Mouse (Mus musculus) frontal cortex, postnatal 14 days (tissue): Measurements from ENCODE around the gene Arid1b.

Source experiments
- DNase-seq, 2 experiments: peaks; one replicate each; pipeline ENCODE4 v3.0.0; 2022; ENCODE audit warnings: low spot score in 2 of 2

The Arid1b gene

DNA sequence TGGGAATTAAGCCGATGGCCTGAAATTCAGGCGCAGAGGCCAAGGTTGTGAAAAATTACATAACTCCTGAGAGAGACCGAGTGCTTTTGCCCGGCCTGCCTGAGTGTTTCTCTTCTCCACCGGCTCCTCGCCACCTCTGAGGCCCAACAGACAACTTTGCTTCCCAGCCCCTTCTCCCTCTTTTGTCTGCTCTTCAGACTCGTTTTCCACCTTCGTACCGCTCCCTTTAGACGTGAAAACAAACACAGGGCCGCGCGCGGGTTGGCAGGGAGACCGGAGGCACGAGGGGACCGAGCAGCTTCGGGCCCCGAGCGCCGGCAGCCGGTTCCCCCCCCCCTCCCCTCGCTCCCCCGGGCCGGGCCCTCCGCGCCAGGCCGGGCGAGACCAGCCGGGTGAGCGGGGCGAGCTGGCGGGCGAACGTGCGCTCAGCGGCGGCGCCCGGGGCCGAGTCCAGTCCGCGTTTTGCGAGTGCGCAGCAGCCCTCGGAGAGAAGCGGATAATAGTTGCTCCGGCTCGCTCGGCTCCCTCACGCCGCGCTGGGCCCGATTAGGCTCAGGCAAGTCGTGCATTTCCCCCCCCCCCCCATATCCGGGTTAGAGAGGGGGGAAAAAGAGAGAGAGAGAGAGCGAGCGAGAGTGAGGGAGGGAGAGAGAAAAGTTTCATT, at the start of gene Arid1b:
Gene Arid1b, plus strand, starts transcription at position 493 of the 664 bp plus-strand sequence.
- DNase-seq, result peak; percentile 59 to 66

DNA sequence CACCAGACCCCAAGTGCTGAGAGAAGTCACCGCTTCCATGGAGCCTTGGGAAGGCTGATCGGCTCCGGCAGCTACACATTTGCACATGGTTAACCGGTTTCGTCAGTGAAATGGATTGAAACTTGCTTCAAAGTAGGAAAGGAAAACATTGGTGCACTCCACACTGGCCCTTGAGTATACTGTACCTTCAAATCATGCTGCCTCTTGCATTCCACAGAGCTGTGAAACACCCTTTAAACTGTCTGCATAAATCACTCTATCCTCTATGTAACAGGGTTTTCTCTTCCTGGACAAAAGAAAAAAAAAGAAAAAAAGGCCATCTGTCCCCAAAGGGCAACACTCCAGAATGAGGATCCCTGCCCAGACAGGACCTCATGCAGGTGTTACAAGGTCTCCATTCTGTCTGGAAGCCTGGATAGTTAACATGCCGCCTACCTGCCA, 48.8 kb upstream of the Arid1b start:
- no peak for DNase-seq

DNA sequence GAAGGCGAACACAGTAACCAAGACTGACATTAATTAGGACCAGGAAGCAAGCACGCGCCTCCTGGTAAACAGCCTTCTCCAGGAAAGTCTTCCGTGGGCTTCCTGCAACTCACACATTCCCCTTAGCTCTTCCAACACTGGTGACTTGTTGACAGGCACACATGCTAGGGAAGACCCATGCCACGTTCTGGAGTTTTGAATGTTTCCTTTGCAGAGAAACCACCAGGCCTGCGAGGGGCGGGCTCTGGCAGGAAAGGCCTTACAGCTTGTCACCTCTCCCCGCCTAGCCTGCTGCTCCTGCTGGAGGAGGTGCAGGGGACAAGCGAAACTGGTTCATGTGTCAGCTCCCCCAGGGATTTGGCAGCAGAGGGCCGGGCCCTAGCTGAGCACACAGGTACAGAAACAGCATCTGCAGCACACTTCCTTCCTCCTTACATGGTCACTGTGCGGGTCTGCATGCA, 48.2 kb upstream of the Arid1b start:
- peak in 1 of 2 experiments; percentile 7 for DNase-seq

DNA sequence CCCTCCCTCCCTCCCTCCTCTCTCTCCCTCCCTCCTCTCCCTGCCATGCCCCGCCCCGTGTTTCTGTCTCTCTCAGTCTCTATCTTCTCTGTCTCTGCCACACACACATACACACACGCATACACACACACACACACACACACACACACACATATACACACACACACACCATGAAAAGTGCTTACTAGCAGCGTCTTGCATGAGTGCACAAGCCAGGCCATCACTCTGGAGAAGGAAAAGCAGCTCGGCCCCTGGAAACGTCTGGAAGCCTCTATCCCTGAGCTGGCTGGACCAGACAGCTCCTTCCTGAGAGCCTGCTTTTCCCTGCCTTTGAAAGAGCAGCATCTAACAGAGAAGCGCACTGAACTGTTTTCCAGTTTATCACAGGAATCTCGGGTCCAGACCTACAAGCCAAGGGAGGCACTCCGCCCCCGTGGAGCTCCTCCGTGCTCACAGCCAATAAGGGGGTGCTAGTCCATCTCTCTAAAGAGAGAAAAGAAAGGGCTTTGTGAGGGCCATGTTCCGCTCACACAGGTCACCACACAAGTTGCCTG, 47.6 kb upstream of the Arid1b start:
- DNase-seq, result no peak

DNA sequence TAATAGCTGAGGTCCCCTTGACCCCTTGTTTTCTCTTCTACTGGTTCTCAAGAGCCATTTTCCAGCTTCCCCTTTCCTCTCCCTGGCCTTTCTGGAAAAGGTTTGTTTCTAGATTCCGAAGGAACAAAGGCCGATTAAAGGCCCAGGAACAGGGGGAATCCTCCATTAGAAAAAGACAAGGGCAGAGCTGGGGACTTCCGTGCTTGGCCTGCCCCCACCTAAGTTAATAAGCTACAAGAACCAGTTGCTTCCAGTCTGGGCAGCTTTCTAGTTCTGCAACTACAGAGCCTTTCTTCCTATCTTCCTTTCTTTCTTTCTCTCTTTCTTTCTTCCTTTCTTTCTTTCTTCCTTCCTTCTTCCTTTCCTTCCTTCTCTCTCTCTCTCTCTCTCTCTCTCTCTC, 47.1 kb upstream of the Arid1b start:
- DNase-seq, result no peak

DNA sequence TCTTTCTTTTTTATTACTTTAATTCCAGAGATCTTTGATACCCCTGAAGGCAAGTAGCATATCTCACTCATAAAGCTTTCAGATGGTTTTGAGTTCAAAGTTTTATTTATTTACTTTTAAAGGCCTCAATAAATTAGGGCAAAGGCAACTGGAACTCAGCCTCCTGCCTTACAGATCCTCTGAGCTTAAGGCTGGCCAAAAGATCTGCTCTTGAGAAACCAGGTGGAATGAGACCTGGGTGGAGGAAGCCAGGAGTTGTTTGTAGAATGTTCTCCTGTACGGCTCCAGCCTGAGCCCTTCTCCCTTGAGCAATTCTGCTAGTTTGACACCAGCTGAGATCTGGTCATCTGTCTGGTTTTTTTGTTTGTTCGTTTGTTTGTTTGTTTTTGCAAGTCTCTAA, 46.7 kb upstream of the Arid1b start:
- no peak for DNase-seq

DNA sequence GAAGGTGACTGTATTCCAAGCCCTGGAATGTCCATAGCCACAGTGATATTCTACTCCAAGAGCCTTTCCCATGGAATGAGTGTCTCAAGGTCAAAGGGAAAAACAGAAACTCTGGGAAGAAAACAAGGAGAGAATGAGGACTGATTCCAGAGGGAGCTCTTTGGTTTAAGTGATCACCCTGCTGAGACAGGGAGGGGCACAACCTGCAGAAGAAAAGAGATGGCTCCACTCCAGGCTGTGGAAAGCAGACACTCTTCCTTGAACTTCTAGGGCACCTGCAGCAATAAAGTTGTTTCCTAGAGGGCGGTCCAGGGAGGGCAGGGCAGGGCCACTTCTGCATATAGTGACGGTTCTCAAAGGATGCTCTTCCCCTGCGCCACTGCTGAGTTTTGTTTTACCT, 45.6 kb upstream of the Arid1b start:
- DNase-seq, result no peak

DNA sequence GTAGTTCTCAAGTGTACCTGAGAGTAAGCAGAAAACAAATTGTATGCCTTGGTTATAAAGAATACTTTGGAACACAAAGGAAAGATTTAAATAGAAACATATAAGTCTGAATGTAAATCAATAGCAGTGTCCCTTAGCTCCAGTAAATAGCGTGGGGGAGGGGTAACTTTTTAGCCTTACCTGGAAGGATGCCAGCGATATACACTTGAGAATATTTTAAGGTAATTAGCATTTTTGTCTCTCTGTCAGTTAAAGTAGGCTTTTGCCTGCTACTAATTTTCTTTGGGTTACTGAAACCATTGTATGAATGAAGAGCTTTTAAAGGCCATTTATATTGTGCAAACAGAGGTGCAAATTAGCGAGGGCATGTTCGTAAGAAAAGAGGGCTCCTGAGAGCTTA, 39.7 kb upstream of the Arid1b start:
- DNase-seq, result no peak

DNA sequence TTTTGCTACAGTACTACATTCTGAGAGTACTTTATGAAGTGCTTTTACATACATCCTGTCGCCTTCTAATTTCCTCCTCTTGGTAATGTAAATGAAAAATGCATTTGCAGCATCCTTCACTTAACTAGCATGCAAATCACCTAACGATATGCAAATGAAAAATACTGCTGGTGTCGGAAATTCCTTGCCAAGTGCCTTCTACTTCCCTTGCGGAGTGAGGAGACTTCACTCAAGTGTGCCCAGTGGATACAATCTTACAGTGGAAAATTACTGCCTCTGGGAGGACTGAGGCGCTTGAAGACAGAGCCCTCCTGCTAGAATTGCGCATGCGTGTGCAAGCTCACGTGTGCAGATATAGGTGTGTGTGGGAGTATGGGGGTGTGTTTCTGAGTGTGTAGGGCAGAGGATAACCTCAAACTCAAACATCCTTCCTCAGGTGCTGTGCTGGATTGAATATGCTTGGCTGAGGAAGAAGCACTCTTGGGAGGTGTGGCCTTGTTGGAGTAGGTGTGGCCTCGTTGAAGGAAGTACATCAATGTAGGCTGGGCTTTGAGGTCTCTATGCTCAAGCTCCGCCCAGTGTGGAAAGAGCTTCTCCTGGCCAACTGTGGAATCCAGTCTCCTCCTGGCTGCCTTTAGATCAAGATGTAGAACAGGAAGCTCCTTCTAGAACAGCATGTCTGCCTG, 29.8 kb upstream of the Arid1b start:
- DNase-seq, result no peak

DNA sequence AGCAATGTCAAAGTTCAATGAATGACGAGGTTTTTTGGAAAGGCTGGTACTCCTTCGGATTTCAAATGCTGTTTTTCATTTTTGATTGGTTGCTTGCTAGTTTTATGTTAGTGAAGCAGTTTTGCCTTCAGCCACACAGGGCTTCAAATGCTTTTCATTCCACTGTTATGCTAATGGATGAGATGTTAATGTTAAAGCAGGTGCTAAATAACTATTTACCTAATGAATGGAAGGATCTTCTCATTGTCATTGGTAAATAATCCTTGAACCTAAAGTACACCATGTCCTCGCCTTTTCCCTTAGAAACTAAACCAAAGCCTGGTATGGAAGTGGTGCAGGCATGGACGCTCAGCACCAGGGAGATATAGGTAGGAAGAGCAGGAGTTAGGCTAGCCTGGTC, 26.9 kb upstream of the Arid1b start:
- no peak for DNase-seq

DNA sequence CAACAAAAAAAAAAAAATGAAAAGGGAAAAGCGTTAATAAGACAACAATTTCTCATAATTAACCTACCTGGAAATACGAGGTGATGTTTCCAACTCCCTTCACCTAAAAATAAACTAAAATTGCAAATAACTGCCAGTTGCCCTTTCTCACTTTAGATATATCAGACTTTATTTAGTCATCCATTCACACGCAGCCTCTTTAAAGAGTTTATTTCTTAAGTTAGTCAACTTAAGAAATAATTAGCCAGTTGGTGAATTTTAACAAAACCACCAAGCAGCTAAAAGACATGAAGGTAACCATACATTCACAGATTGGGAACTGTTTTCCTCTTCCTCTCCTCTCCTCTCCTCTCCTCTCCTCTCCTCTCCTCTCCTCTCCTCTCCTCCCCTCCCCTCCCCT, 26.1 kb upstream of the Arid1b start:
- DNase-seq, result no peak

DNA sequence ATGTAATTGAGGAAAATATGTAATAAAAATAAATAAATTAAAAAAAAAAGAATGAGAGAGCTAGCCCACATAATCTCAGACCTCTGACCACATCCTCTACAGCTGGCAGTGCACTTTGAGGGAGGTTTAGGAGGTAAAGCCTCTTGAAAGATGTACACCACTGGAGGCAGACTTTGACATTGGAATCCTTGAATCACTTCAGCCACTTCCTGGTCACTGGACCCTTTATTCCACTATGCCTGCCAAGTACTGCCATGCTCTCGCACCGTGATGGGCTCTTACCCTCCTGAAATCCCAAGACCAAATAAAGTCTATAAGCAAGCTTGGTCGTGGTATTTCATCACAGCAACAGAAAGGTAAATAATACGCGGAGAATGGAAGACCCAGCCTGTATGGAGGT, 25.3 kb upstream of the Arid1b start:
- no peak for DNase-seq

DNA sequence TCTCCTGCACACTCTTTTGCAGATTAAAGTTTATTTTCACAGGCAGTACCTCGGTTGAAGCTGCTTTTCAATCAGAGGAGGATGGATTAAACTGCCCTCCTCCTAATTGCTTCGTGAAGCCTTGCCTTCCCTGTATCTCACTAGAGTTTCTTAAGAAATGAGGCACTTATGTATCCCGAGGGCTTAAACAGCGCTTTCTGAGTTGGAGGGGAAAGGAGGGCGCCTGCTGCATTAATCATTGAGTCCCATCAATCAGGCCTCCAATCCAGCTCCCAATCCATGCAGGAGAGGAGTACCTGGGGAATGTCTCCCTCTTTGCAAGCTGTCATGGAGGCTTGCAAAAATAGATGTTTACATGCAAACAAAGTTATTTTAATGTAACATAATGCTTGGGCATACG, 21.9 kb upstream of the Arid1b start:
- no peak for DNase-seq

DNA sequence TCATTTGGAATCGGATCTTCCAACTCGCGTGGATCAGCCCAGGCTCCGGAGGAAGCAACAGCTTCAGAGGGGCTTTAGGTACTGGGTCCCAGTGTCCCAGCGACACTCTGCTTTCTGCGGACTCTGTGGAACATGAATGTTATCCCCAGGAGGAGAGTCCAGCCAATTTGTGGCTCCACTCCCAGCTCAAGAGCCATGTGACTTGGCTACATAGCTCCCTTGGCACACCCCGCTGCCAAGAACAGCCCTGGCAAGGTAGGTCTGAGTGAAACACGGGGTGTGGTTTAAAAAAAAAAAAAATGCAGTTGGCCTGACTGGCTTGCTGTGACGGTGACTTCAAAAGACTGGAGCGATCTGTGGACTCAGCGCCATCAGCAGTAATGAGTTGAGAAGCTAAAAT, 19.4 kb upstream of the Arid1b start:
- DNase-seq, result no peak

DNA sequence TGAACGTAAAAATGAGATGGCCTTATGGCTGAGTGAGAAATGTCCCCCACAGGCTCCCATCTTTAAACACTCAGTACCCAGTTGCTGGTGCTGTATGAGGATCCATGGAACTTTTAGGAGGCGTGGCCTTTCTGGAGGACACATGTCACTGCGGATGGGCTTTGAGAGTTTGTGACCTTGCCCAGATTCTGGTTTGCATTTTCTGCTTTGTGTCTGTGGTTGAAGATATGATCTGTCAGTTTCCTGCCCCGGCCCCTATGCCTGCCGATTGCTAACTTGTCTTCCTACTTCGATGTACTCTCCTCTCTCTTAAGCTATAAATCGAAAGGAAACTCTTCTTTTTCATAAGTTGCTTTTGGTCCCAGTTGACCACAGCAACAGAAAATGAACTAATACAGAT, 14.0 kb upstream of the Arid1b start:
- no peak for DNase-seq

DNA sequence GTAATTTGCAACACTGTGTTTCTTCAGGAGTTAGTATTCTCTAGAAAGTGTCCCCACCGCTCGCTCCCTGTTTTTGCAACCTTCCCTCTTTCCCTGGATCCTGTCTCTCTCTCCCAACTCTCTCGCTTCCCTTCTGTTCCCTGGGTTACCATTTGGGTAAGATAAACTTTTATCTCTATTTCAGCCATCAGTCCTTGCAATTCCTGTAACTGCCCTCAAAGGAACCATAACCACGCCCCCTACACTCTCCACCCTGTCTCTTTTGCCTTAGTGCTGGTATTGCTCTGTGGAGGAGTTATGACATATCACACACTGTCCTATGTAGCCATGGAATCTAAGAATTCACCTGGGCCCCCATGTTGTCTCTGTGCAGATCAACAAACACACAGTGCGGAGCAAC, 11.3 kb upstream of the Arid1b start:
- DNase-seq, result no peak

DNA sequence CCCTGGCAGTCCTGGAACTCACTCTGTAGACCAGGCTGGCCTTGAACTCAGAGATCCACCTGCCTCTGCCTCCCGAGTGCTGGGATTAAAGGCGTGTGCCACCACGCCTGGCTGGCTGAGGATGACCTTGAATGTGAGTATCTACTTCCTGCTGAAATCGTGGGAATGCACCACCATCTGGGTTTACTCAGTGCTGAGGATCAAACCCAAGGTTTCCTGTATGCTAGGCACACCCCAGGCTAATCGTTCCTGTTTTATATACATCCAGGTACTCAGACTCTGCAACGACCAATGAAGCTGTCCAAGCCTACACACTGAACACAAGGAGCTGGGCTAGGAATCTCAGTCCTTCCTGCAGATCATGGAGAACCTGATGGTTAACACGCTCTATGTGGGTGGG, 9.4 kb upstream of the Arid1b start:
- DNase-seq, result no peak

DNA sequence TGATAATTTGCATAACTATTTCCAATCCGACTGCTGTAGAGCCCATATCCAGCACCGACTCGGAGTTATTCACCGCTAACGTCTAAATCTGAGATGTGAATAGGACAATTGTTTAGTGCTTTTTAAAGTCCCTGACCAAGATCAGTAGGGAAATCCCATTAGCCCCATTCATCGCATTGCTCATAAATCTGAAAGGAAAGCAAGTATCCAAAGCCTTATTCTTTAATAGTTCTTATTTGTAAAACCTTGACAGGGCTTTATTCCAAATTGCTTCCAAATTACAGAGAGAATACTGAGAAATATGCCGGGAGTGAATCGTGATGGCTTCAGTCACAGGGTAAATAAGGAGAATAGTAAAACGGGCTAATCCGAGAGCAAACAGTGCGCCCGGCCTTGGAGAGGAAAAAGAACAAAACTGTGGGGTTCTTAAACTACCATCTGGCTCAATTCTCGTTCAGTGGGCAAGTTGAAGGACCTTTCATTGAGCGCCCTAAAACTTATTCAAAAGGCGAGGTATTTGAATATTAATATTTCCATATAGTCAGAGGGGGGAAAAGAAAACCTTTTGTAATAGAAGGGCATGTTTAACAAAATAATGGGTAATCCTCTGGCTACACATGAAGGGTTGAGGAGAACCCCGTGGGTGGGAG, 3.1 kb upstream of the Arid1b start:
- DNase-seq, result no peak

DNA sequence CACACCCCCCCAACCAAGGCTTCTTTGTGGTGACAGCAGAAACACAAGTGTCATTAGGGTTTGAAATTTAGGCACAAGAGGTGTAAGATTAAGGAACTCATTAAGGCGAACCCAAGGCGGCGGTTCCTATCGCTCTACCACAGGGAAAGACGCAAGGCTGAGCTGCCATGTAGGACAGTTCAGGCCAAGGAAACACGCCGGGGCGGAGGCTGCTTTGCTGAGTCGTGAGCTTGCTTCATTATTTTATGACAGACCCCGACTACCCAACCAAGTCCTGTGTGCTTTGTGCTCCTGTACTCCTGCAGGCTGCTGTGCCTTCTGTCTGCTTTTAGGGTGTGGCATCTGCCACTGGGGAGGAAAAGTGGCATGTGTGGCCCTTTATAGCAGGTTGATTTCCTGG, 2.5 kb upstream of the Arid1b start:
- DNase-seq, result no peak

DNA sequence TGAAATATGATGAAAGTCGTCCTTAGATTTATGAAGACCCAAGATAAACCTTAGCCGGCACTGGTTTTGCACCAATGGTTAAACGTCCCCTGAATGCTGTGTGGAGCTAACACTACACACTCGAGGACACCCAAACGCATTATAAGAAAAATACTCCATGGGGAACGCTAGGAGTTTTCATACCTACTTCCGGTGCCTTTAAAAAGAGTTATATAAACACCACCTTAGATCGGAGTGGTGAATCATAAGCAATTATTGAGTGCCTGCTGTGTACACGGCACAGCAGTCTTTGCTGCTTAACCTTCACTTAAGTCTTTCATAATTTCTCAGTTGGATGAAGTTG, 664 bp upstream of the Arid1b start:
- no peak for DNase-seq

DNA sequence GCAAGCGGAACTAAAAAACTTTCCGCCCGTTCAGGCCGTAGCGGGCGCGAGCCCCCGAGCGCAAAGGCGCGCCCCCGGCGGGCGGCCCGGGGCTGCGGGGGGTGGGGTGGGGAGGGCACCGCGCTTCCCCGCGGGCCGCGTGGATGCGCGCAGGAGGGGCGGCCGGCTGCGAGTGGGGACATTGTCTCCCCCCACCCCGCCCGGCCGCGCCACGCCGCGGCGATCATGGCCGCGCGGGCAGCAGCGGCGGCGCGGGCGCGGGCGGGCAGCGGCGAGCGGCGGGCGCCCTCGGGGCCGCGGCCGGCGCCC, 326 bp downstream of the Arid1b start:
- no peak for DNase-seq

DNA sequence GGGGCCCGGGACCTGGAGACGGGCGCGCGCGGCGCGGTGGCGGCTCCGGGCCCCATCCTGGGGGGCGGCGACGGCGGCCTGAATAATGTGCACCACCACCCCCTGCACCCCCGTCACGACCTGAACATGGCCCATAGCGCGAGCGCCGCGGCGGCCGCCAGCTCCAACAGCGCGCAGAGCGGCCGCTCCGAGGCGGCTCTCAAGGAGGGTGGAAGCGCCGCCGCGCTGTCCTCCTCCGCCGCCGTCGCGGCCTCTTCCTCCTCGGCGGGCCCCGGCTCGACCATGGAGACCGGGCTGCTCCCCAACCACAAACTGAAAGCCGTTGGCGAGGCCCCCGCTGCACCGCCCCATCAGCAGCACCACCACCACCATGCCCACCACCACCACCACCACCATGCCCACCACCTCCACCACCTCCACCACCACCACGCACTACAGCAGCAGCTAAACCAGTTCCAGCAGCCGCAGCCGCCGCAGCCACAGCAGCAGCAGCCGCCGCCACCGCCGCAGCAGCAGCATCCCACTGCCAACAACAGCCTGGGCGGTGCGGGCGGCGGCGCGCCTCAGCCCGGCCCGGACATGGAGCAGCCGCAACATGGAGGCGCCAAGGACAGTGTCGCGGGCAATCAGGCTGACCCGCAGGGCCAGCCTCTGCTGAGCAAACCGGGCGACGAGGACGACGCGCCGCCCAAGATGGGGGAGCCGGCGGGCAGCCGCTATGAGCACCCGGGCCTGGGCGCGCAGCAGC, 855 bp downstream of the Arid1b start:
- peak in 1 of 2 experiments; percentile 51 for DNase-seq
